Mouse (Mus musculus) embryo, embryonic 11.5 days (tissue): ENCODE measurements at regions not wholly inside any gene's neighbourhood (a gene's known extent, or its start where the extent isn't known, plus 50 kb on each side); places are given as distances from the start of the nearest gene placed in this dataset.

ENCODE experiments used
- DNase-seq: peaks from one replicate; pipeline ENCODE4 v3.0.0-alpha.2; 2012; ENCODE audit warnings: low read depth, low spot score

DNA sequence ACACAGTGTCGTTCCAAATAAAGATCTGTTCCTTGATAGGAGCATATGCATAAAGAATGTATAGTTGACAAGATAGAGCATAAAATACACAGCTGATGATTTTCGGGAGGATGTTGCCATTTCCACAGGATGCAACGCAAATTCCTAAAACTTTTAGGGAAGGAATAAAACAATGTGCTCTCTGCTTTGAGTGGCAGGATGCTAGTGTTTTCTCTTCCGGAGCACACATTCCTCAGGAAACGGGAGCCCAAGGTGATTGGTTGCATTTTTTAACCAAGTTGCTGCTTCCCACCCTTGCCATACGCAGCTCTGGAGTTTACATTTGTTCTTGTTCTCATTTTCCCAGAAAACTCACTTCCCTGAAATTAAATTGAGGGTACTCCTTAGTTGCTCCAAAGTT lies 116.8 kb upstream of the Arhgap28 start:
- no peak for DNase-seq

DNA sequence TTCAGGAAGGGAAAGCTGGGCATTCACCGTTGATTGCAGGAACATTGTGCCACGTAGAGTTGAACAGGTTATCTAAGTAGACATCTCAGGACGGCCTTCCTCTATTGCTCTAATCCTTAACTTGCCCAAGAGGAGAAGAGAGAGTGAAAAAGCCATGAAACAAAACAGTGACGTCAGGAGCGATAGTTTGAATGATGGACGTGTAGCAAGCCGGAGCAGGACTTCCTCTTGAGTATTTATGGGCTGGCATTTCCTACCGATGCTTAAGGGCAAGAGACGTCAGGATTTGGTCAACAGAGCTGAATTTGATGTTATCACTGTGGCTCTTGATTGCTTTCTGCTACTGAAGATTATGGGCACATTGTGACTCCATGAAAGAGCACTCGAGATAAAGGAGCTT lies 130.5 kb upstream of the Arhgap28 start:
- DNase-seq, result no peak

GRCm38 (mm10) chr17:68135436-68135835 lies 131.5 kb upstream of the Arhgap28 start:
- DNase-seq, result no peak

- DNase-seq, result no peak
Observed at GRCm38 (mm10) chr17:68143307-68143706, 130.3 kb upstream of the L3mbtl4 start.

DNA sequence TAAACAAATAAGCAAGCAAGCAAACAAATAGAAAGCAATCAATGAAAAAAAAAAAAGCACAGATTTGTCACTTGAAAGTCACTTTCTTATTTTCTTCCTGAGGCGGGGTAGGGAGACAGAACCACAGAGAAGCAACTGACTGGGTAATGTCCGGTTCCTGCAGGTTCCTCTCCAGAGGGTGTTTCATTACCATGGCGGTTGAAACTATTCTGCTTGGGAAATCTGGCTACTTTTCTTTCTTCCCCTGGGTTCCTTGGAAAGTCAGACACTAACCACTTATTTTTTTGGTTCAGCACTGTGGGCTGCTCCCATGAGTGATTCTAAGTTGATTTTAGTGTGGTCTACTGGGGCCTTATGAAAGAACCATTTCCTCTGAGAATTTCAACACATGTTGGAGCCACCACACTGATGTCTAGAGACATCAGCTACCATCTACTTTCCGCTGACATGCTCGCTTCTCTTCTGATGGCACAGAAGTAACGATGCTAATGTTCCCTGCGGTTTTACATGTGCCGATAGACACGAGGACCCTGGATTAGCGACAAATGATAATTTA lies 124.3 kb upstream of the L3mbtl4 start:
- DNase-seq, result no peak

DNA sequence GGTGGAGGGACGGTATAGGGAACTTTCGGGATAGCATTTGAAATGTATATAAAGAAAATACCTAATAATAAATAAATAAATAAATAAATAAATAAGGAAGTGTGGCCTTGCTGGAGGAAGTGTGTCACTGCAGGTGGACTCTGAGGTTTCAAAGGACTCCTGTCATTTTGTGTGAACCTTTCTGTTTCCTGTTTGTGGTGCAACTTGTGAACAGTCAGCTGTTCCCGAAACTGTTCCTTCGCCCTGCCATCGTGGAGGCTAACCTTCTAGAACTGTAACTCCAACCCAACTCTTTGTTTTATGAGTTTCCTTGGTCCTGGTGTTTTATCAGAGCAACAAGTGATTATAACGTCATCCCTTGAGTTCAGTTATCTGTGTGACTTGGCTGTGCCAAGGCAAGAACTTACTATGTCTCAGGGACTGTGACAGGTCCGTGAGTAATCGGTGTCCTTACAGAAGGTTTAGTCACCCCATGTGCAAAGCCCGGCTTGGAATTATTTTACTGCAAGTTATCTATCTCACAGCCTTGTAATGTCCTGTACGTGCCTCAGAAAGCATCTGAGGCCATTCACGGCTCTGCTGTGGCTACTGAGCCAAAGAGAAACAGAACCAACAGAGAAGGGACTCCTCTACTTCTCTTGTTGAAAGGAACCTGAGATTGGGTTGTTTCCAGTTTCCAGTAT lies 121.0 kb upstream of the L3mbtl4 start:
- DNase-seq, result no peak

- DNase-seq, result no peak
Observed at GRCm38 (mm10) chr17:68154879-68155278, 118.7 kb upstream of the L3mbtl4 start.

- DNase-seq, result no peak
Observed at GRCm38 (mm10) chr17:68158172-68158651, 115.4 kb upstream of the L3mbtl4 start.

- DNase-seq, result no peak
Observed at GRCm38 (mm10) chr17:68161107-68161506, 112.5 kb upstream of the L3mbtl4 start.

- no peak for DNase-seq
Observed at GRCm38 (mm10) chr17:68163545-68163944, 110.1 kb upstream of the L3mbtl4 start.

DNA sequence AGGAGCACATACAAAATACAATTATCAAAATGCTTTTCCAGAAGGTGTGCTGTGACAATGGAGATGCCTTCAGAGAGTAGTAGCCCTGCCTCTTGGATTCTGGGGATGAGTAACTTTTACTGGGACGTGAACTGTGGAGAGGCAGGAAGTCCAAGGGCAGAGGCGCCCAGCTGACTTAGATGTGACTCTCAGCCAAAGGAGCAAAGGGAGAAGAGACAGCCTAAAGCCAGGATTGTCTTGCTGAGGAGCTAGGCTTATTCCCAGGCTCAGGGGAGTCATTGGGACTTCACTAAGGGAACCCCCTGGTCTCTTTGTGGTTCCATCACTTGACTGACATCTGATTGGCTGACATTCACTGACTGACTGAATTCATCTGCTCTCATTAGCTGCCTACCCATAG lies 108.9 kb upstream of the L3mbtl4 start:
- no peak for DNase-seq

DNA sequence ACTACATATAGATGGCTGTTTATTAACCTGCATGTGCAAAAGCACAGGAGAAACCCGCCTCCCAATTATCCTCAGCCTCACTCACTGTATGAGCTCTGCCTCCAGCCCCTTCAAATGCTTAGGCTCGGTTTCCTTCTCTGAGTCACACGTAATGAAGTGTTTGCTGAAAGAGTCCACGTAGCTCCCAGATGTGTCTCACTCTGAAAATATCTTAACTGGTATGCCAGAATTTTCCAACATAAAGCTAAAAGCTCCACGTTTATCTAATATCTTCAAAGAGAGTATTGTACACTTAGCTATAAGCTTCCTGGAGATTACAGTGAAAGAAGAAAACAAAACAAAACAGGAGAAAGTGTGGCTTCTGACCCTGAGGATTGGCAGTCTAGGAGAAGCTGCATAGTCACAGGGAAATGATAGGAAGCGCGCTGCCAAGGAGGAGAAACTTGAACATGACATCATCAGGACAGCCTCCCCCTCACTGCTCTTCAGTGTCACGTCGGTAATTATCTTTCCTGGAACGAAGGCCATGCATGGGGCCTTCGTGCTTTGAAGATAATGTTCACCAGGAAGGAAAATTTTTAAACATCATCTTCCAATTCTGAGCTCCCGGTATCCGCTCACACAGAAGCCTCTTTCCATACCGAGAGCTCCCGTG lies 108.3 kb upstream of the L3mbtl4 start:
- no peak for DNase-seq

DNA sequence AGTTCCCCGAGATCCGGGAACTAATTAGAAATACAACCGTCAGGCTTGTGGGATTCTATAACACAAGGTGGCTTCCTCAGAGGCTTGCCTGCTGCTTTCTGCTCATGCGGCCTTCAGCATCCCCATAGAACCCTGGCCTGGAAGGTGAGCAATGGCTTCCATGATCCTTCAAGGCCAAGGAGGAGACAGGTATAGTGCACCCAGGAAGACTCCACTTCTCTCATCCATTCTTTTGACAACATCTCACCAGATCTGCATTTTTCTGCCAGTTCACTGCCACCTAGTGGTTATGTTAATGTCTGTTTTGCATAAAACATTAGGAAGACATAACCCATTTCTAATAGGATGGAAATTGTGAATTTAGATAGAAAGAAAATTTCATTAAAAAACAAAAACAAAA lies 107.2 kb upstream of the L3mbtl4 start:
- DNase-seq, result no peak

DNA sequence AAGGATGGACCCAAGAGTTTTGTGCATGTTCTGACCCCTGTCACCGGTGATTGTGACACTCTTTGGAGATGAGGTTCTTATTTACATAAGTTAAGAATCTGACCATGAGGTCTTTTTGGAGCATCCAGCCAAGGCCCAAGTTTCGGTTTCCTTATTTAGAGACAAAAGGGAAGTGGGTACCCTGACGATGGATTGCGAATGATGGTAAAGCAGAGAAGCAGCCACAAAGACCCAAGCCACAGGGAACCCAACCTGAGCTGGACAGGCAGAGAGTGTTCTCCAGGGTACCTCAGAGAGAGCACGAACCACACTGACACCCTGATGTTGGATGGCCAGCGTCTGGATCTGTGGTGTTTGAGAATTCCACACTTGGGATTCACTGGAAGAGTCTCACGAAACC lies 100.8 kb upstream of the L3mbtl4 start:
- no peak for DNase-seq

GRCm38 (mm10) chr17:68176611-68177165 lies 96.9 kb upstream of the L3mbtl4 start:
- no peak for DNase-seq

GRCm38 (mm10) chr17:68177835-68178234 lies 95.8 kb upstream of the L3mbtl4 start:
- no peak for DNase-seq

- DNase-seq, result no peak
Observed at GRCm38 (mm10) chr17:68185385-68185784, 88.2 kb upstream of the L3mbtl4 start.

GRCm38 (mm10) chr17:68189888-68190287 lies 83.7 kb upstream of the L3mbtl4 start:
- DNase-seq, result no peak

DNA sequence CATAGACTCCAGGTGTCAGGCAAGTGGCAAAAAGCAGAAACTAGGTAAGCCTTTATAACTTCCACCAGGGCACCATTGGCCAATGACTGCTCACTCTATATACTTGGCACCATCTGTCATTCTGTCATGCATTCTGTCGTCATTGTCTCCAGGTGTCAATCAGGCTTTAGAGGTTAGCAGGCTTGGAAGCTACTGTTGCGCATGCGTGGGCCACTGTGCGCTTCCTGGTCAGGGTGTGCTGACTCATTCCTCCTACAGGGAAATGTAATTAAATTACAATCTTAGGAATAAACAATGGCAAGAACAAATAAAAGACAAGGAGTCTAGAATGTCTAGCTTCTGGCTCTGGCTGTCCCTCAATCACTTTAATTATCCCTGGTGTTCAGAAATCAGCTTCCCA lies 68.1 kb upstream of the L3mbtl4 start:
- no peak for DNase-seq

- DNase-seq, result no peak
Observed at GRCm38 (mm10) chr17:68208837-68209236, 64.8 kb upstream of the L3mbtl4 start.

- peak; percentile 59 for DNase-seq
Observed at GRCm38 (mm10) chr17:68210313-68211254, 63.0 kb upstream of the L3mbtl4 start.

- DNase-seq, result no peak
Observed at GRCm38 (mm10) chr17:68218246-68218645, 55.4 kb upstream of the L3mbtl4 start.
